Mouse (Mus musculus) layer of hippocampus, adult 18-20 months (tissue): Measurements from ENCODE around the gene Psmb10. TPM values are rescaled to one million over a fixed set of nuclear protein-coding genes. Genes with fewer than 3 reads are reported as not detected.

Experiments used
- microRNA-seq, 2 experiments: library from miRNA; unstranded; fragments of <30 nt; microRNA quantifications; one replicate each; pipeline ENCODE4 v1.2.0; 2021
- total RNA-seq, 2 experiments: library from RNA; stranded (reverse); gene quantifications; 2 replicates each; pipeline ENCODE4 v1.2.3; 2021

Gene Psmb10
- total RNA-seq, 2 experiments from 2014 or later, result 62.5 to 74.3 TPM

Small RNA genes lying within 50 kb of the gene (microRNA-seq; reads per million reads assigned to microRNA genes)
- 0 reads per million in 2 experiments for gene Mir7074

Other genes with a start within 250 kb of the Psmb10 start
- gene Acd, start 237.3 kb downstream of the Psmb10 start, total RNA-seq, result 10 to 100 TPM; 46.1 to 47.4 TPM
- 10 to 100 TPM; 34.0 to 34.7 TPM for gene Pard6a, start 237.3 kb downstream of the Psmb10 start, total RNA-seq
- under 1 TPM in 1 of 2 experiments, not detected in 1; 0.27 TPM for gene 4933405L10Rik, start 230.8 kb downstream of the Psmb10 start, total RNA-seq
- 1 to 10 TPM; 8.8 to 9.6 TPM for gene Enkd1, start 230.2 kb downstream of the Psmb10 start, total RNA-seq
- 10 to 100 TPM; 19.0 to 23.3 TPM for gene Gfod2, start 179.8 kb downstream of the Psmb10 start, total RNA-seq
- gene Ranbp10, start 111.1 kb downstream of the Psmb10 start, total RNA-seq, result 10 to 100 TPM; 24.7 to 25.7 TPM
- gene Tsnaxip1, start 110.7 kb downstream of the Psmb10 start, total RNA-seq, result under 1 TPM in 1 of 2 experiments, not detected in 1; 0.25 TPM
- 10 to 100 TPM; 12.6 to 12.9 TPM for gene Cenpt, start 85.2 kb downstream of the Psmb10 start, total RNA-seq
- gene Thap11, start 83.3 kb downstream of the Psmb10 start, total RNA-seq, result 10 to 100 TPM; 43.0 to 46.5 TPM
- 10 to 100 TPM; 29.0 to 41.5 TPM for gene Nutf2, start 77.9 kb downstream of the Psmb10 start, total RNA-seq
- 10 to 100 TPM; 63.6 to 67.4 TPM for gene Edc4, start 57.6 kb downstream of the Psmb10 start, total RNA-seq
- gene Nrn1l, start 44.9 kb downstream of the Psmb10 start, total RNA-seq, result under 1 TPM; 0.57 to 0.99 TPM
- gene Pskh1, start 38.0 kb downstream of the Psmb10 start, total RNA-seq, result 1 to 10 TPM; 6.5 to 7.3 TPM
- 1 to 10 TPM; 1.1 to 1.8 TPM for gene Ctrl, start 4.6 kb downstream of the Psmb10 start, total RNA-seq
- gene Lcat, start 4.9 kb upstream of the Psmb10 start, total RNA-seq, result 10 to 100 TPM; 31.7 to 38.4 TPM
- gene Slc12a4, start 27.7 kb upstream of the Psmb10 start, total RNA-seq, result 10 to 100 TPM; 18.6 to 20.8 TPM
- gene Dpep3, start 41.0 kb upstream of the Psmb10 start, total RNA-seq, result not detected
- gene Dus2, start 52.9 kb upstream of the Psmb10 start, total RNA-seq, result 10 to 100 TPM; 15.6 to 16.2 TPM
- not detected for gene Dpep2nb, start 67.5 kb upstream of the Psmb10 start, total RNA-seq
- gene Ddx28, start 73.4 kb upstream of the Psmb10 start, total RNA-seq, result 10 to 100 TPM; 14.3 to 15.4 TPM
- gene Nfatc3, start 120.4 kb upstream of the Psmb10 start, total RNA-seq, result 10 to 100 TPM; 10.9 to 12.0 TPM
- under 1 TPM in 1 of 2 experiments, not detected in 1; 0.12 TPM for gene Esrp2, start 198.5 kb upstream of the Psmb10 start, total RNA-seq
- 10 to 100 TPM; 22.8 to 25.6 TPM for gene Pla2g15, start 212.0 kb upstream of the Psmb10 start, total RNA-seq
- 10 to 100 TPM; 18.6 to 20.8 TPM for gene Slc7a6, start 230.4 kb upstream of the Psmb10 start, total RNA-seq